Mouse (Mus musculus): ENCODE results near the gene Rrp7a. TPM values are rescaled to one million over a fixed set of nuclear protein-coding genes. Genes with fewer than 3 reads are reported as not detected.

The Rrp7a gene
- polyA plus RNA-seq, 1 experiment from 2014 or later: 39.9 TPM

DNA sequence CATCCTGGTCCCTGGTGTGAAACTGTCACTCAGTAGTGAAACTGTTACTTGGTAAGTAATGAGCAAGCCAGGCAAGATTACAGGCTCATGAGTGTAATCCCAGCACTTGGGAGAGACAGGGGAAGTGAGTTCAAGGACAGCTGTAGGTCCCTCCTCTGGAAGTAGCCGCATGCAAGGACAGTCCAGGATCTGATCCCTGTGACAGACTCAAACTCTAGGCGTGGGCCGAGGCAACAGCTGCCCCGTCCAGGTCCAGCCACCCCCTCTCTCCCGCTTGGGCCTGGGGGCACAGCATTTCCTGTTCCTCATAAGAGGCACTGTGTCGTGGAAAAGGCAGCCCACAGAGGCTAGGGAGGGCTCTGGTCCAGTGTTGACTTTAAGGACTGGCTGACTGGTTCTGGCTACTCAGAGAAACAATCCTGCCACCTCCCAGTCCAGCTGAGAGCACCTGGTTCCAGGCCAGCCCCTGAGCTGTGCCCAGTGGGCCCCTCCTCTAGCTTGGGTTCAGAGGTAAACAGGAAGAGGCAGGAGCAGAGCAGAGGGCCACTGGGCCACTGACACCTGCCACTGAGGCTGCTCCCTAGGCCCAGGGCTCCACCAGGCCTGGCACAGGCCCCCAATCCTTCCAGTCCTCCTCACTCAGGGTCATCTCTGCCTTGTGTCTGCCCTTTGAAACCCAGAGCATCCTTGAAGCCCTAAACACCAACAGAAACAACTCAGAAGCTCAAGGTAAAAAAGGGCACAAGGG lies 33.2 kb upstream of the Rrp7a start:
- Histone ChIP-seq H3K4me1 (replicated peaks; ENCODE audit: control insufficient read depth, insufficient read depth) (no peaks in the 10 kb centered on the region), H3K4me2 (replicated peaks; ENCODE audit: low read depth) (no peak overlapping the region), H3K27ac (replicated peaks) (no peak overlapping the region), H3K4me3 (ENCODE audit: low read depth, low read length) (no peak overlapping the region), H3K36me3 (ENCODE audit: control insufficient read depth, insufficient read depth, low read length) (peaks cover 19% of the 10 kb centered on the region), H3K9me3 (ENCODE audit: control insufficient read depth, low read length) (no peaks in the 10 kb centered on the region), H3K9ac (ENCODE audit: low read length) (no peak overlapping the region), H3K27me3 (ENCODE audit: control insufficient read depth, insufficient read depth, low read length) (no peaks in the 10 kb centered on the region)
- 66% methylated on average over 6 of the region's 6 CpGs for WGBS
- ATAC-seq (ENCODE audit: low FRiP score, low TSS enrichment) (no peak), DNase-seq (ENCODE audit: low spot score) (no peak)
- TF ChIP-seq EP300 (optimal IDR thresholded peaks at IDR 0.05) (no peak), CTCF (IDR thresholded peaks at IDR 0.05; ENCODE audit: low read depth) (no peak)

GRCm38 (mm10) chr15:83154309-83154708 lies 31.7 kb upstream of the Rrp7a start:
- TF ChIP-seq CTCF (IDR thresholded peaks at IDR 0.05; ENCODE audit: low read depth): no peak
- TF ChIP-seq EP300 (optimal IDR thresholded peaks at IDR 0.05): no peak
- no peak for ATAC-seq (ENCODE audit: low FRiP score, low TSS enrichment)
- 94% methylated on average over 7 of the region's 7 CpGs for WGBS
- H3K27me3 ChIP-seq (ENCODE audit: control insufficient read depth, insufficient read depth, low read length): no peaks in the 10 kb centered on the region
- DNase-seq (ENCODE audit: low spot score): no peak
- H3K4me1 ChIP-seq (replicated peaks; ENCODE audit: control insufficient read depth, insufficient read depth): no peaks in the 10 kb centered on the region
- no peaks in the 10 kb centered on the region for H3K9me3 ChIP-seq (ENCODE audit: control insufficient read depth, low read length)
- H3K4me3 ChIP-seq (ENCODE audit: low read depth, low read length): no peak overlapping the region
- H3K27ac ChIP-seq (replicated peaks): no peak overlapping the region
- H3K9ac ChIP-seq (ENCODE audit: low read length): no peak overlapping the region
- H3K4me2 ChIP-seq (replicated peaks; ENCODE audit: low read depth): no peak overlapping the region
- peaks cover 7% of the 10 kb centered on the region for H3K36me3 ChIP-seq (ENCODE audit: control insufficient read depth, insufficient read depth, low read length)

- no peak overlapping the region for H3K4me3 ChIP-seq (ENCODE audit: low read depth, low read length)
- no peak for DNase-seq (ENCODE audit: low spot score)
- 75% methylated on average over 4 of the region's 4 CpGs for WGBS
These were observed 28.1 kb upstream of the Rrp7a start for GRCm38 (mm10) chr15:83150694-83151093.

DNA sequence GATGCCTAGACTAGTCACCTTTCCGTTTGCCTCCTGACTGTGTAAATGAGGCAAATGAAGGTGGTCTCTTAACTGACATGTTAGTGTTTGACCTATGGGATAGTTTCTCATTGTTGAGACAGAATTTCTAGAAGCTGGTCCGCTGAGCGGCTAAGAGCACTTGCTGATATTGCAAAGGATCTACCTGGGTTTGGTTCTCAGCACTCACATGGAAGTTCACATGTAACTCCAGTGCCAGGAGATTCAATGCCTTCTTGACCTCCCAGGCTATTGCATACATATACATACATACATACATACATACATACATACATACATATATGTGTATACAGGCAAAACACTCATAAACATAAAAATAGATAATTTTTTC lies 27.5 kb upstream of the Rrp7a start:
- no peak for ATAC-seq (ENCODE audit: low FRiP score, low TSS enrichment)
- H3K9ac ChIP-seq (ENCODE audit: low read length): 0 out of 2 replicates have a peak overlapping the region, but pooled peaks have one; percentile 23

More at GRCm38 (mm10) chr15:83150694-83151093, 28.1 kb upstream of the Rrp7a start:
- Histone ChIP-seq H3K9ac (ENCODE audit: low read length) (no peak overlapping the region; the same call in 1 of the 2 replicates), H3K27ac (replicated peaks) (no peak overlapping the region), H3K27me3 (ENCODE audit: control insufficient read depth, insufficient read depth, low read length) (no peaks in the 10 kb centered on the region), H3K4me2 (replicated peaks; ENCODE audit: low read depth) (no peak overlapping the region), H3K4me1 (replicated peaks; ENCODE audit: control insufficient read depth, insufficient read depth) (peaks cover 4% of the 10 kb centered on the region; the same call in 1 of the 2 replicates), H3K36me3 (ENCODE audit: control insufficient read depth, insufficient read depth, low read length) (peaks cover 3% of the 10 kb centered on the region; the same call in 1 of the 2 replicates), H3K9me3 (ENCODE audit: control insufficient read depth, low read length) (no peaks in the 10 kb centered on the region)
- no peak for TF ChIP-seq CTCF (IDR thresholded peaks at IDR 0.05; ENCODE audit: low read depth)
- no peak for TF ChIP-seq EP300 (optimal IDR thresholded peaks at IDR 0.05)
- no peak for ATAC-seq (ENCODE audit: low FRiP score, low TSS enrichment)

GRCm38 (mm10) chr15:83149196-83150072 lies 26.8 kb upstream of the Rrp7a start, which contains the start of gene Poldip3:
Poldip3 (minus strand) TSS chr15:83149384.
- ATAC-seq (ENCODE audit: low FRiP score, low TSS enrichment) (peak; percentile 92), DNase-seq (ENCODE audit: low spot score) (peak; percentile 98)
- Histone ChIP-seq H3K9ac (ENCODE audit: low read length) (peak within 1 kb of the TSS; percentile 98), H3K27ac (replicated peaks) (peak within 1 kb of the TSS; percentile 99), H3K4me2 (replicated peaks; ENCODE audit: low read depth) (peak within 1 kb of the TSS; percentile 82), H3K36me3 (ENCODE audit: control insufficient read depth, insufficient read depth, low read length) (peaks cover 3% of the 10 kb centered on the region; the same call in 1 of the 2 replicates), H3K4me1 (replicated peaks; ENCODE audit: control insufficient read depth, insufficient read depth) (peaks cover 4% of the 10 kb centered on the region; the same call in 1 of the 2 replicates), H3K27me3 (ENCODE audit: control insufficient read depth, insufficient read depth, low read length) (no peaks in the 10 kb centered on the region), H3K4me3 (ENCODE audit: low read depth, low read length) (peak within 1 kb of the TSS; percentile 91), H3K9me3 (ENCODE audit: control insufficient read depth, low read length) (no peaks in the 10 kb centered on the region)
- under 1% methylated on average over 56 of the region's 56 CpGs for WGBS
- TF ChIP-seq EP300 (optimal IDR thresholded peaks at IDR 0.05) (peak; percentile 92), CTCF (IDR thresholded peaks at IDR 0.05; ENCODE audit: low read depth) (no peak)

More for the DNA sequence above, 27.5 kb upstream of the Rrp7a start:
- H3K27me3 ChIP-seq (ENCODE audit: control insufficient read depth, insufficient read depth, low read length): no peaks in the 10 kb centered on the region
- peak overlapping the region; percentile 18 for H3K4me3 ChIP-seq (ENCODE audit: low read depth, low read length)
- DNase-seq (ENCODE audit: low spot score): no peak
- TF ChIP-seq EP300 (optimal IDR thresholded peaks at IDR 0.05): no peak
- TF ChIP-seq CTCF (IDR thresholded peaks at IDR 0.05; ENCODE audit: low read depth): no peak
- H3K4me2 ChIP-seq (replicated peaks; ENCODE audit: low read depth): peak overlapping the region; percentile 45
- H3K4me1 ChIP-seq (replicated peaks; ENCODE audit: control insufficient read depth, insufficient read depth): peaks cover 4% of the 10 kb centered on the region; the same call in 1 of the 2 replicates
- H3K36me3 ChIP-seq (ENCODE audit: control insufficient read depth, insufficient read depth, low read length): peaks cover 3% of the 10 kb centered on the region; the same call in 1 of the 2 replicates
- peak overlapping the region; percentile 99 for H3K27ac ChIP-seq (replicated peaks)
- WGBS: 21% methylated on average over 3 of the region's 3 CpGs
- no peaks in the 10 kb centered on the region for H3K9me3 ChIP-seq (ENCODE audit: control insufficient read depth, low read length)

All from stomach, postnatal 0 days (tissue).